Mouse (Mus musculus) CH12.LX (cell line): ENCODE data around the gene Gja6. TPM values are rescaled to one million over a fixed set of nuclear protein-coding genes. Genes with fewer than 3 reads are reported as not detected.

ENCODE experiments used
- DNase-seq: peaks from one replicate; pipeline ENCODE4 v3.0.0-alpha.2; 2013; ENCODE audit errors: extremely low read depth
- H3K27ac ChIP-seq: 2 replicates; pipeline ENCODE4 v1.5.1; 2012; ENCODE audit warnings: low read depth, mild to moderate bottlenecking, control low read depth, moderate library complexity; ENCODE audit not compliant: insufficient read depth
- H3K27me3 ChIP-seq: replicated peaks from 2 replicates; pipeline ENCODE3; 2012; ENCODE audit warnings: inconsistent platforms
- H3K36me3 ChIP-seq, 2 experiments: replicated peaks in 1 of 2; 2 replicates each; pipeline versions ENCODE3 to v1.6.1; 2012; ENCODE audit warnings: inconsistent platforms in 1 of 2, low read length in 1 of 2, mild to moderate bottlenecking in 1 of 2, mixed read lengths in 1 of 2, moderate library complexity in 1 of 2; ENCODE audit not compliant: control insufficient read depth in 1 of 2, insufficient read depth in 1 of 2
- H3K4me1 ChIP-seq, 2 experiments: 2 replicates each; pipeline ENCODE4 v1.6.1; 2012; ENCODE audit warnings: inconsistent platforms in 1 of 2, moderate library complexity in 1 of 2; ENCODE audit not compliant: insufficient read depth in 2 of 2, control insufficient read depth in 1 of 2
- H3K4me2 ChIP-seq: 2 replicates; pipeline ENCODE4 v1.6.1; 2012; ENCODE audit warnings: low read depth, mild to moderate bottlenecking, control low read depth; ENCODE audit not compliant: poor library complexity, insufficient read depth, severe bottlenecking
- H3K4me3 ChIP-seq, 3 experiments: fragments of 150-350 bp in 1 of 3; sonication (generic) in 1 of 3; replicated peaks in 1 of 3; 2 replicates each; pipeline versions ENCODE3 to v1.5.1; 2011 to 2012; ENCODE audit warnings: low read depth in 2 of 3, low read length in 2 of 3, mild to moderate bottlenecking in 2 of 3, moderate library complexity in 2 of 3, control low read depth in 1 of 3, improper control_type of control experiment in 1 of 3, inconsistent platforms in 1 of 3, mixed read lengths in 1 of 3; ENCODE audit not compliant: poor library complexity in 1 of 3
- H3K79me2 ChIP-seq: replicated peaks from 2 replicates; pipeline ENCODE4 v1.6.1; 2012; ENCODE audit warnings: mild to moderate bottlenecking, moderate library complexity; ENCODE audit not compliant: control insufficient read depth, poor library complexity, insufficient read depth, severe bottlenecking; ENCODE audit errors: extremely low read depth
- H3K9ac ChIP-seq: 2 replicates; pipeline ENCODE4 v1.6.1; 2012; ENCODE audit warnings: low read depth, mild to moderate bottlenecking, control low read depth, moderate library complexity; ENCODE audit not compliant: insufficient read depth
- H3K9me3 ChIP-seq: replicated peaks from 2 replicates; pipeline ENCODE3; 2012; ENCODE audit warnings: low read length, inconsistent platforms, mixed read lengths
- CTCF ChIP-seq, 2 experiments: IDR thresholded peaks in 1 of 2; conservative IDR thresholded peaks in 1 of 2; 2 replicates each; pipeline ENCODE4 v1.5.1; 2011 to 2012; ENCODE audit warnings: low read depth in 2 of 2, low read length in 2 of 2, improper control_type of control experiment in 1 of 2, inconsistent platforms in 1 of 2, mild to moderate bottlenecking in 1 of 2, moderate library complexity in 1 of 2
- E2F4 ChIP-seq: IDR thresholded peaks from 2 replicates; pipeline ENCODE4 v1.6.1; 2011; ENCODE audit warnings: low read depth, low read length, improper control_type of control experiment; ENCODE audit not compliant: insufficient replicate concordance
- EP300 ChIP-seq: IDR thresholded peaks from 2 replicates; pipeline ENCODE4 v1.6.1; 2011; ENCODE audit warnings: low read length, improper control_type of control experiment
- GABPA ChIP-seq: IDR thresholded peaks from 2 replicates; pipeline ENCODE4 v1.6.1; 2012; ENCODE audit warnings: low read depth, low read length, improper control_type of control experiment, inconsistent platforms; ENCODE audit not compliant: insufficient replicate concordance
- HCFC1 ChIP-seq: IDR thresholded peaks from 2 replicates; pipeline ENCODE4 v1.6.1; 2012; ENCODE audit warnings: low read depth, mild to moderate bottlenecking, inconsistent platforms, low read length, improper control_type of control experiment
- IRF4 ChIP-seq: IDR thresholded peaks from 2 replicates; pipeline ENCODE4 v1.6.1; 2014; ENCODE audit warnings: low read depth, mild to moderate bottlenecking, inconsistent platforms, low read length, improper control_type of control experiment
- JUN ChIP-seq: IDR thresholded peaks from 2 replicates; pipeline ENCODE4 v1.6.1; 2011; ENCODE audit warnings: low read depth, mild to moderate bottlenecking, low read length, improper control_type of control experiment, moderate library complexity; ENCODE audit not compliant: insufficient read depth
- KAT2A ChIP-seq: IDR thresholded peaks from 2 replicates; pipeline ENCODE4 v1.6.1; 2012; ENCODE audit warnings: low read length, improper control_type of control experiment, inconsistent platforms; ENCODE audit not compliant: insufficient replicate concordance
- MAFK ChIP-seq: IDR thresholded peaks from 2 replicates; pipeline ENCODE4 v1.6.1; 2011; ENCODE audit warnings: low read length, improper control_type of control experiment; ENCODE audit not compliant: insufficient replicate concordance
- MEF2A ChIP-seq: IDR thresholded peaks from 2 replicates; pipeline ENCODE4 v1.6.1; 2014; ENCODE audit warnings: low read depth, mild to moderate bottlenecking, inconsistent platforms, low read length, improper control_type of control experiment, borderline replicate concordance
- MXI1 ChIP-seq: IDR thresholded peaks from 2 replicates; pipeline ENCODE4 v1.6.1; 2011; ENCODE audit warnings: mild to moderate bottlenecking, low read depth, low read length, improper control_type of control experiment
- MYC ChIP-seq: IDR thresholded peaks from 2 replicates; pipeline ENCODE4 v1.6.1; 2011; ENCODE audit warnings: low read depth, mild to moderate bottlenecking, improper control_type of control experiment, low read length
- NELFE ChIP-seq: IDR thresholded peaks from 2 replicates; pipeline ENCODE4 v1.6.1; 2011; ENCODE audit warnings: low read depth, low read length, improper control_type of control experiment
- POLR2A ChIP-seq: IDR thresholded peaks from 2 replicates; pipeline ENCODE4 v1.6.1; 2011; ENCODE audit warnings: low read depth, mild to moderate bottlenecking, improper control_type of control experiment, low read length
- RAD21 ChIP-seq: IDR thresholded peaks from 2 replicates; pipeline ENCODE4 v1.6.1; 2011; ENCODE audit warnings: low read depth, mild to moderate bottlenecking, low read length, improper control_type of control experiment, moderate library complexity
- SIN3A ChIP-seq: IDR thresholded peaks from 2 replicates; pipeline ENCODE4 v1.6.1; 2012; ENCODE audit warnings: low read length, improper control_type of control experiment, inconsistent platforms
- SMC3 ChIP-seq: IDR thresholded peaks from 2 replicates; pipeline ENCODE4 v1.6.1; 2011; ENCODE audit warnings: low read depth, low read length, improper control_type of control experiment
- TBP ChIP-seq: conservative IDR thresholded peaks from 2 replicates; pipeline ENCODE4 v1.6.1; 2011; ENCODE audit warnings: low read depth, low read length, improper control_type of control experiment
- TCF12 ChIP-seq: IDR thresholded peaks from 2 replicates; pipeline ENCODE4 v1.6.1; 2014; ENCODE audit warnings: low read depth, mild to moderate bottlenecking, inconsistent platforms, low read length, improper control_type of control experiment
- USF1 ChIP-seq: IDR thresholded peaks from 2 replicates; pipeline ENCODE4 v1.6.1; 2014; ENCODE audit warnings: low read depth, mild to moderate bottlenecking, inconsistent platforms, low read length, improper control_type of control experiment
- ZKSCAN1 ChIP-seq: IDR thresholded peaks from 2 replicates; pipeline ENCODE4 v1.6.1; 2012; ENCODE audit warnings: low read depth, inconsistent platforms, low read length, improper control_type of control experiment, borderline replicate concordance
- dilution Hi-C: fragments of 300-500 bp; cut with MboI; formaldehyde crosslinking; loops from 2 replicates; pipeline ENCODE4 v1.14.3; 2020; ENCODE audit warnings: low sequenced_read_pairs; ENCODE audit not compliant: extremely low pct_unique_long_range_greater_than_20kb, extremely low pct_ligation_motif_present
- in situ Hi-C: fragments of 300-500 bp; cut with MboI; formaldehyde crosslinking; loops from 3 replicates; pipeline ENCODE4 v1.14.3; 2019; ENCODE audit warnings: low sequenced_read_pairs, low pct_ligation_motif_present, low pct_unique_long_range_greater_than_20kb, mixed read lengths
- polyA plus RNA-seq: library from polyadenylated mRNA; unstranded; fragments of >175 nt; gene quantifications from 2 replicates; pipeline ENCODE4 v1.2.1, GENCODE M21; 2012; ENCODE audit warnings: low read depth; ENCODE audit not compliant: insufficient read length
- total RNA-seq, 2 experiments: library from RNA; depleted of rRNA; stranded (reverse); fragments of 300-350 nt in 1 of 2; fragments of >200 nt in 1 of 2; gene quantifications; 2 replicates each; pipeline ENCODE4 v1.2.3; 2012 to 2014

The Gja6 gene
- total and polyA plus RNA-seq, 3 experiments: 0.35 TPM; not detected in 2

DNA sequence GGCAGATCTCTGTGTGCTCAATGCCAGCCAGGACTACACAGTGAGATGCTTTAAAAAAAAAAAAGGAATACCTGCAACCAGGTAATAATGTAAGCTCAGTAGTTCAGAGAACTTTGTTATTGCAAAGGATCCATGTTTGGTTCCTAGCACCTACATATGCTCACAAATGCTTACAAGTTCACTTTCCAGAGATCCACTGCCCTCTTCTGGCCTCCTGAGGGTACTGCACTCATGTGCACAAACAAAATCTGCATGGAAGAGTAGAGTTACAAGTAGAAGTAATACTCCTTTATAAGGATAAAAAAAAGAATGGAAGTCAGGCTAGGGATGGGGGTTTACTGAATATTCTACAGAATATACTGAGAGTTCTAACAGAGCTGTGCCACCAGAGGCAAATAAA lies 23.8 kb upstream of the Gja6 start:
- TF ChIP-seq SIN3A: no peak
- no peak for TF ChIP-seq MEF2A
- peak in 1 of 2 experiments; percentile 33; a peak in 2 of 4 replicates for TF ChIP-seq CTCF (conservative IDR thresholded peaks at IDR 0.05 in 1 of 2, IDR thresholded peaks at IDR 0.05 in 1 of 2; ENCODE audit: low read depth in 2 of 2, low read length in 2 of 2)
- TF ChIP-seq MYC: no peak
- no peak for TF ChIP-seq KAT2A
- peak; percentile 18 for TF ChIP-seq RAD21
- TF ChIP-seq GABPA: no peak
- DNase-seq: peak; percentile 6
- dilution Hi-C loops: no loop called here

DNA sequence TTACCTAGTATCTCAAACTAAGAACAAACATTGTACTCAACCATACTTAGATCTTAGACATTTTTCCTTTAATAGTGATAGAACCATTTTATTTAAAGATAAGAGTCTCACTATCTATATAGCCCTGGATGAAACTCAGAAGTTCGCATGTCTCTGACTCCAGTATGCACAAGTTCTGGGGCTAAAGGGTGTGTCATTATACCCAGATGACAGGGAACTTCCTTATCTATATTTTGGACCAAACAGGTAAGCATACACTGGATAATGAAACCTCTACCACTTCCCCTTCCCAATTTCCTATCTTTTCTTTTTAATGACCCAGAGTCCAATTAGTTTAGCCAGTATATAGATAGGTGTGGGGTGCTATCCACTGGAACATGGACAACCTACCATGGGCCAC lies 22.0 kb upstream of the Gja6 start:
- Histone ChIP-seq H3K4me2 (no peak overlapping the region), H3K79me2 (no peaks in the 10 kb centered on the region), H3K9ac (no peak overlapping the region), H3K4me1 (no peaks in the 10 kb centered on the region), H3K36me3 (no peaks in the 10 kb centered on the region), H3K27me3 (no peaks in the 10 kb centered on the region), H3K9me3 (no peaks in the 10 kb centered on the region), H3K27ac (no peak overlapping the region), H3K4me3 (no peak overlapping the region)
- no peak for DNase-seq
- no peak for TF ChIP-seq POLR2A
- TF ChIP-seq USF1: no peak
- no peak for TF ChIP-seq MAFK
- TF ChIP-seq CTCF (conservative IDR thresholded peaks at IDR 0.05 in 1 of 2, IDR thresholded peaks at IDR 0.05 in 1 of 2; ENCODE audit: low read depth in 2 of 2, low read length in 2 of 2): no peak
- no peak for TF ChIP-seq JUN
- no peak for TF ChIP-seq TCF12
- no peak for TF ChIP-seq E2F4
- TF ChIP-seq TBP: no peak
- TF ChIP-seq NELFE: no peak
- TF ChIP-seq SMC3: no peak
- TF ChIP-seq EP300: no peak
- TF ChIP-seq IRF4: no peak
- TF ChIP-seq HCFC1: no peak
- TF ChIP-seq MXI1: no peak
- TF ChIP-seq MEF2A: no peak
- no peak for TF ChIP-seq MYC
- no peak for TF ChIP-seq ZKSCAN1
- dilution Hi-C loops (no loop called here), in situ Hi-C loops (loop anchor here (25.0 kb wide), 1 partner anchor 108 kb away; no protein-coding TSS in a partner anchor)

More for the DNA sequence above, 23.8 kb upstream of the Gja6 start:
- Histone ChIP-seq H3K4me1 (no peaks in the 10 kb centered on the region), H3K36me3 (no peaks in the 10 kb centered on the region), H3K4me3 (no peak overlapping the region), H3K79me2 (no peaks in the 10 kb centered on the region), H3K9ac (no peak overlapping the region), H3K9me3 (no peaks in the 10 kb centered on the region), H3K27me3 (no peaks in the 10 kb centered on the region), H3K4me2 (no peak overlapping the region), H3K27ac (no peak overlapping the region)
- in situ Hi-C loops: loop anchor here (25.0 kb wide), 1 partner anchor 107 kb away; no protein-coding TSS in a partner anchor
